Mouse (Mus musculus) lung, adult 10 weeks (tissue): Measurements from ENCODE around the gene Ralb. TPM values are rescaled to one million over a fixed set of nuclear protein-coding genes. Genes with fewer than 3 reads are reported as not detected.

Experiments
- polyA plus RNA-seq: library from polyadenylated mRNA; stranded (reverse); fragments of 350-450 nt; fragmentation: Illumina TruSeq; extraction: RNeasy Lipid Tissue Mini Kit (QIAGEN cat#74804); gene quantifications from one replicate; pipeline ENCODE4 v1.2.3, GENCODE M21; 2014; ENCODE audit warnings: low read depth, low replicate concordance; ENCODE audit not compliant: insufficient read depth

The Ralb gene
- 39.5 TPM for polyA plus RNA-seq

DNA sequence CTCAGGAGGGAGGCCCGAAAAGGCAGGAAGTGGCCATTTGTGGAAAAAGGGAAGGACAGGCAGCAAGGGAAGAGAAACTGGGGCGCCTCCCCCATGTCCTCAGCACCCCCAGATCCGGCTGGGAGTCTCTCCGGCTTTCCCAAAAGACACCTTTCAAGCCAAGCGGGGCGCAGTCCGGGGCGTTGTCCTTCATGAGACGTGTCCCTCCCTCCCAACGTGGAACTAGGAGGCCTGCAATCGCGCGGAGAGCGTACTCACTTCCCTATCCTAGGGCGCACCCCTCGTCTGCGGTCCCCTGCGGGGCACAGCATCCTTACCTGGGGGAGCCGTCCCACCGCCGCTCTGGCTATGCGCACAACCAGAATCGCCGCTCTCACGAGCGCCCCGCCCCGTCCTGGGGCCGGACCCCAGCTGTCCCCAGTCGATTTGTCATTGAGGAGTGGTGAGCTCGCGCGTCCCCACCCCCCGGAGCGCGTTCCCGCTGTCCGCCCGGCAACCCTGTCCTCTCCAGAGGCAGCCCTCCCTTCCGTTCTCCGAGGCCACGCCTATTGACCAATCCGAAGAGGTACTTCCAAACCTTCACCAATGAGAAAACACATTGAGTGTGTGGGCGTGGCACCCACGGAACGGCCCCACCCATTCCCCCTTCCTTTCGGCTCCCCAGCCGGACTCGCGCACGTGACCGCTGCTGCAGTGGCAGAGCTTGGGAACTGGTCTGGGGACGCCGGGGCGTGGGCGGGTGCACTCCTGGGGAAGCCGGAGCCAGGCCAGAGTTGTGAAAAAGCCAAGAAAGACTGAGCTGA lies at the start of gene Ralb:
Gene Ralb, minus strand, starts transcription at position 535 of the 803 bp plus-strand sequence.

DNA sequence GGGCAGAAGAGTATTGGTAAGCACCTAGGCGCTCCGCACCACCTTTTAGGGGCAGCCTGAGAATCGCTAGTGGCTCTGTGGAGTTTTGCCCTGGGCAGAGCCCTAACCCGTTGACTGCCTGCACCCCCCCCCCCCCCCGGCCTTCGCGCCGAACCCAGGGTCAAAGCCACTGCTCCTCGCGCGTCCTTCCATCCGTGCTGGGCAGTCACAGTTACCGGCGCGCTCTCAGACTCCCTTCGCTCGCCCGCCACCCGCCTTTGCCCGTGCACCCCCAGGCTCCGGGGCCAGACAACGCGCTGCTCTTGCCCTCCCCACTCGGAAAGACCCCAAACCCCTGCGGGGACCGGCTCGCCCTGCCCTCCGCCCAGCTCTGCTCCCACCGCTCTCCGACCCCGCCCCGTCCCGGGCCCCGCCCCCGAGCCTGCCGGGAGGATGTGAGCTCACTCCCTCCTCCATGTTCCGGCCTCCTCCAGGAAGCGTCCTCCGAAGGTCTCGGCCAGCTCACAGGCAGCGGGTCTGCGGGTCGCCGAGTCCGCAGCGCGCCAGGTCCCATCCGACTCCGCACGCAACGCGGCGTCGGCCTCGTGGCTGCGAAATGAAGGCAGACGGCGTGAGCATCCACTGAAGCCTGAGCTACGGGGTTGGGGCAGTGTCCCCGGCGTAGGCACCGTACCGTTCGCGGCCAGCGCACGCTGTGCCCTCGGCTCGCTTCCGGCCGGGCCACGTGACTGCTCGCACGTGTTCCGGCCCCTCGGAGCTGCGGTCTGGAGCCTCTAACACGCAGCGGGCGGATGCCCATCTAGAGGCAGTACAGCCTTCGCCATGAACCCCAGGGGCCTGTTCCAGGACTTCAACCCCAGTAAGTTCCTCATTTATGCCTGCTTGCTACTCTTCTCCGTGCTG lies 21.3 kb upstream of the Ralb start, which contains the start of gene Tmem185b:
Gene Tmem185b, plus strand, starts transcription at position 472 of the 903 bp plus-strand sequence.

DNA sequence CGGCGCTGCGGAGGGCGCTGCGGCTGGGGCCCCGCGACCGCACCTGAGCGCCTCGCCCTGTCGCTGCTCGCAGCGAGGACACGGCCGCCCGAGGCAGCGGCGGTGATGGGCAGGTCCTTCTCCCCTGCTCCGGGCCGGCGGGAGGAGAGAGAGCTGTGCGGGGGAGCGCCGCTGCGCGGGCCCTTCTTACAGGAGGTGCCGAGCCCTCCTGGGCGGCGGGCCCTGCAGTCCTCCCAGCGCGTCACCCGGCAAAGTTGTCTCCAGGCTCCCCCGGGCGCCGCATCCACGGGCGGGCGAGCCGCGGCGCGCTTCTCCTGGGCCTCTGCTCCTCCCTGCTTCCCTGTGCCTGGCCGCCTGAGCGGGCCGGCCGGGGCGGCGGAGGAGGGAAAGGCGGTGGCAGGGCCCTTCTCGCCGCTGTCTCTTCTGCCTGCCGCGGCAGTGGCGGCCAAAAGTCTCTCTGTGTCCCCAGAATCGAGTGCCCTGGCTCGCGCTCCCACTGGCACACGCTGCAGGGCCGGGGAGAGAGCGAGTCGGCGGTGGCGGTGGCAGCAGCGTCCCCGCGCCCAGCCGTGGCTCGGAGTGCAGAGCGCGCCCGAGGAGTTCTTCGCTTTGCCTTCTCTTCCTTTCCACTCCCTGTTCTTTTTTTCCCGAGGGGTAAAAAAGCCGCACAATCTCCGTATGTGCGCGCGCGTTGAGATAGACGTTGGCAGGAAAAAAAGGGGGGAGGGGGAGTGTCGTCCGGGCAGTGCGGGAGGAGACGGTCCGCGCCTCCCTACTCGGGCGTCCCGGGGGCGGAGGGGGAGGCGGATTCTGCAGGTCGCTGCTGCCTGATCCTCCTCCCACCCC lies 82.8 kb downstream of the Ralb start, which contains the start of gene Inhbb:
Gene Inhbb, minus strand, starts transcription at position 673 of the 846 bp plus-strand sequence.

Other genes starting within 250 kb of the Ralb start
- gene Inhbb, start 82.5 kb downstream of the Ralb start, polyA plus RNA-seq = 6.0 TPM
- 9.0 TPM for gene Tmem185b, start 21.4 kb upstream of the Ralb start, polyA plus RNA-seq
- 18.8 TPM for gene Epb41l5, start 144.2 kb upstream of the Ralb start, polyA plus RNA-seq